Mouse (Mus musculus) midbrain, embryonic 11.5 days (tissue): ENCODE results near the gene Lgr4. TPM values are rescaled to one million over a fixed set of nuclear protein-coding genes. Genes with fewer than 3 reads are reported as not detected.

Experiments used
- ATAC-seq: fragments of 200-750 bp; cut with Nextera tagmentation; 2 replicates; pipeline ENCODE4 v1.8.0; 2017; ENCODE audit warnings: moderate TSS enrichment, moderate library complexity; ENCODE audit not compliant: low FRiP score
- DNase-seq: peaks from one replicate; pipeline ENCODE4 v3.0.0; 2015; ENCODE audit warnings: low spot score; ENCODE audit errors: missing footprints
- H3K27ac ChIP-seq: fragments of 300-500 bp; sonication (generic); 2 replicates; pipeline ENCODE4 v1.5.1; 2014; ENCODE audit warnings: low read depth, low read length
- H3K27me3 ChIP-seq: fragments of 300-500 bp; sonication (generic); 2 replicates; pipeline ENCODE4 v1.6.1; 2014; ENCODE audit warnings: mild to moderate bottlenecking, low read length, moderate library complexity, mixed read lengths; ENCODE audit not compliant: control insufficient read depth, insufficient read depth
- H3K36me3 ChIP-seq: fragments of 300-500 bp; sonication (generic); 2 replicates; pipeline ENCODE4 v1.6.1; 2014; ENCODE audit warnings: mild to moderate bottlenecking, low read length, moderate library complexity, mixed read lengths; ENCODE audit not compliant: control insufficient read depth, insufficient read depth
- H3K4me1 ChIP-seq: fragments of 300-500 bp; sonication (generic); 2 replicates; pipeline ENCODE4 v1.6.1; 2014; ENCODE audit warnings: low read length; ENCODE audit not compliant: control insufficient read depth, insufficient read depth
- H3K4me2 ChIP-seq: fragments of 300-500 bp; sonication (generic); 2 replicates; pipeline ENCODE4 v1.6.1; 2014; ENCODE audit warnings: mild to moderate bottlenecking, moderate library complexity
- H3K4me3 ChIP-seq: fragments of 300-500 bp; sonication (generic); 2 replicates; pipeline ENCODE4 v1.5.1; 2014; ENCODE audit warnings: low read depth, low read length
- H3K9ac ChIP-seq: fragments of 300-500 bp; sonication (generic); 2 replicates; pipeline ENCODE4 v1.6.1; 2014; ENCODE audit warnings: low read length
- H3K9me3 ChIP-seq: fragments of 300-500 bp; sonication (generic); 2 replicates; pipeline ENCODE4 v1.6.1; 2016; ENCODE audit warnings: low read length; ENCODE audit not compliant: control insufficient read depth
- whole genome bisulfite sequencing: fragments of 180-500 bp; shearing (Covaris S2); extraction: QIAGEN DNeasy Blood & Tissue Kit; methylation state at CpG from one replicate; pipeline ENCODE4 v1.1.7; 2014; 5-methylcytosine and 5-hydroxymethylcytosine counted together
- polyA plus RNA-seq: library from polyadenylated mRNA; unstranded; fragments of >200 nt; fragmentation: Nextera tagmentation; extraction: Ambion mirVana; gene quantifications from 2 replicates; pipeline ENCODE4 v1.2.1, GENCODE M21; 2014

Lgr4 gene
- polyA plus RNA-seq, 1 experiment from 2014 or later: 15.8 TPM

GRCm38 (mm10) chr2:109935754-109936409, 18.4 kb downstream of the Lgr4 start:
- Histone ChIP-seq H3K36me3 (no peaks in the 10 kb centered on the region), H3K27me3 (no peaks in the 10 kb centered on the region), H3K9me3 (no peaks in the 10 kb centered on the region), H3K4me3 (no peak overlapping the region), H3K4me2 (no peak overlapping the region), H3K9ac (no peak overlapping the region), H3K4me1 (peaks cover 10% of the 10 kb centered on the region), H3K27ac (no peak overlapping the region)
- DNase-seq (no peak), ATAC-seq (0 out of 2 replicates have a peak, but pooled peaks have one; percentile 43)
- WGBS: 59% methylated on average over 11 of the region's 11 CpGs

GRCm38 (mm10) chr2:109936410-109936755, 18.9 kb downstream of the Lgr4 start:
- H3K4me2 ChIP-seq: no peak overlapping the region
- no peaks in the 10 kb centered on the region for H3K27me3 ChIP-seq
- ATAC-seq (peak; percentile 2; the same call in 1 of the 2 replicates), DNase-seq (no peak)
- 28% methylated on average over 2 of the region's 2 CpGs for WGBS
- no peak overlapping the region for H3K4me3 ChIP-seq
- no peaks in the 10 kb centered on the region for H3K9me3 ChIP-seq
- no peaks in the 10 kb centered on the region for H3K36me3 ChIP-seq
- H3K27ac ChIP-seq: no peak overlapping the region
- no peak overlapping the region for H3K9ac ChIP-seq
- H3K4me1 ChIP-seq: peaks cover 10% of the 10 kb centered on the region

- peak; percentile 78 for ATAC-seq
- Histone ChIP-seq H3K4me2 (peak overlapping the region; percentile 27; the same call in 1 of the 2 replicates), H3K36me3 (no peaks in the 10 kb centered on the region), H3K4me1 (peaks cover 35% of the 10 kb centered on the region), H3K9ac (no peak overlapping the region), H3K27ac (peak overlapping the region; percentile 67), H3K27me3 (no peaks in the 10 kb centered on the region), H3K4me3 (no peak overlapping the region), H3K9me3 (no peaks in the 10 kb centered on the region)
- WGBS: 7% methylated on average over 5 of the region's 5 CpGs
- DNase-seq: peak; percentile 93
Observed at GRCm38 (mm10) chr2:109941973-109942444, 24.6 kb downstream of the Lgr4 start.

- H3K27me3 ChIP-seq: no peaks in the 10 kb centered on the region
- peak; percentile 92 for DNase-seq
- H3K27ac ChIP-seq: peak overlapping the region; percentile 58; the same call in 1 of the 2 replicates
- no peaks in the 10 kb centered on the region for H3K9me3 ChIP-seq
- WGBS: 20% methylated on average over 8 of the region's 8 CpGs
- no peak overlapping the region for H3K4me3 ChIP-seq
- peak overlapping the region; percentile 28 for H3K4me2 ChIP-seq
- H3K9ac ChIP-seq: no peak overlapping the region
- H3K36me3 ChIP-seq: no peaks in the 10 kb centered on the region
- peaks cover 35% of the 10 kb centered on the region for H3K4me1 ChIP-seq
- ATAC-seq: peak; percentile 89
Observed at GRCm38 (mm10) chr2:109942810-109943570, 25.5 kb downstream of the Lgr4 start.

- Histone ChIP-seq H3K36me3 (no peaks in the 10 kb centered on the region), H3K27me3 (no peaks in the 10 kb centered on the region), H3K9me3 (no peaks in the 10 kb centered on the region), H3K27ac (no peak overlapping the region), H3K4me1 (peaks cover 35% of the 10 kb centered on the region), H3K9ac (no peak overlapping the region), H3K4me2 (no peak overlapping the region), H3K4me3 (no peak overlapping the region)
- 75% methylated on average over 9 of the region's 9 CpGs for WGBS
- DNase-seq: peak; percentile 86
- ATAC-seq: no peak
Observed at GRCm38 (mm10) chr2:109944995-109945394, 27.5 kb downstream of the Lgr4 start.

- Histone ChIP-seq H3K4me1 (peaks cover 35% of the 10 kb centered on the region), H3K9me3 (no peaks in the 10 kb centered on the region), H3K4me2 (no peak overlapping the region), H3K36me3 (no peaks in the 10 kb centered on the region), H3K27ac (no peak overlapping the region), H3K9ac (no peak overlapping the region), H3K27me3 (no peaks in the 10 kb centered on the region), H3K4me3 (no peak overlapping the region)
- no peak for DNase-seq
- WGBS: 50% methylated on average over 4 of the region's 4 CpGs
- no peak for ATAC-seq
Observed at GRCm38 (mm10) chr2:109945532-109945931, 28.1 kb downstream of the Lgr4 start.

- no peaks in the 10 kb centered on the region for H3K27me3 ChIP-seq
Observed at GRCm38 (mm10) chr2:109946426-109946825, 29.0 kb downstream of the Lgr4 start.

GRCm38 (mm10) chr2:109949519-109949918, 32.1 kb downstream of the Lgr4 start:
- Histone ChIP-seq H3K9me3 (no peaks in the 10 kb centered on the region), H3K27ac (no peak overlapping the region), H3K4me1 (peaks cover 15% of the 10 kb centered on the region; the same call in 1 of the 2 replicates), H3K9ac (no peak overlapping the region), H3K27me3 (no peaks in the 10 kb centered on the region), H3K4me2 (no peak overlapping the region), H3K36me3 (no peaks in the 10 kb centered on the region), H3K4me3 (no peak overlapping the region)
- no peak for DNase-seq
- no peak for ATAC-seq

More at GRCm38 (mm10) chr2:109946426-109946825, 29.0 kb downstream of the Lgr4 start:
- Histone ChIP-seq H3K4me1 (peaks cover 35% of the 10 kb centered on the region), H3K9ac (no peak overlapping the region), H3K36me3 (no peaks in the 10 kb centered on the region), H3K4me2 (no peak overlapping the region), H3K4me3 (no peak overlapping the region), H3K9me3 (no peaks in the 10 kb centered on the region), H3K27ac (no peak overlapping the region)
- WGBS: 92% methylated on average over 6 of the region's 6 CpGs
- DNase-seq: no peak
- no peak for ATAC-seq

- Histone ChIP-seq H3K4me1 (peaks cover 15% of the 10 kb centered on the region), H3K36me3 (no peaks in the 10 kb centered on the region), H3K9ac (no peak overlapping the region), H3K4me3 (no peak overlapping the region), H3K27ac (no peak overlapping the region), H3K27me3 (no peaks in the 10 kb centered on the region), H3K9me3 (no peaks in the 10 kb centered on the region), H3K4me2 (no peak overlapping the region)
- ATAC-seq (no peak), DNase-seq (no peak)
- 66% methylated on average over 3 of the region's 3 CpGs for WGBS
Observed at GRCm38 (mm10) chr2:109950311-109950710, 32.9 kb downstream of the Lgr4 start.
